Mouse (Mus musculus): ENCODE measurements around the gene Nos3. TPM values are rescaled to one million over a fixed set of nuclear protein-coding genes. Genes with fewer than 3 reads are reported as not detected.

Nos3 gene
- total and polyA plus RNA-seq, 3 experiments: 0.30 to 0.36 (median 0.31) TPM

- in situ Hi-C loops (cut with MboI; ENCODE audit: low pct_ligation_motif_present, low pct_unique_long_range_greater_than_20kb, low sequenced_read_pairs) (no loop called here), dilution Hi-C loops (cut with MboI; ENCODE audit: extremely low pct_ligation_motif_present, extremely low pct_unique_long_range_greater_than_20kb, low sequenced_read_pairs) (no loop called here)
- peaks cover 9% of the 10 kb centered on the region for H3K27me3 ChIP-seq (replicated peaks)
- H3K4me3 ChIP-seq (replicated peaks in 1 of 3; ENCODE audit: low read depth in 2 of 3, low read length in 2 of 3, poor library complexity in 1 of 3): no peak overlapping the region
- no peak overlapping the region for H3K4me2 ChIP-seq (ENCODE audit: insufficient read depth, low read depth, poor library complexity, severe bottlenecking)
- no peak for TF ChIP-seq ETS1 (conservative IDR thresholded peaks at IDR 0.05; ENCODE audit: low read depth, low read length)
- TF ChIP-seq POLR2A (IDR thresholded peaks at IDR 0.05; ENCODE audit: low read depth, low read length): no peak
- no peak for TF ChIP-seq BHLHE40 (IDR thresholded peaks at IDR 0.05; ENCODE audit: low read depth, low read length)
- no peak for TF ChIP-seq E2F4 (IDR thresholded peaks at IDR 0.05; ENCODE audit: insufficient replicate concordance, low read depth, low read length)
- no peak for TF ChIP-seq SMC3 (IDR thresholded peaks at IDR 0.05; ENCODE audit: low read depth, low read length)
- TF ChIP-seq ZNF384 (IDR thresholded peaks at IDR 0.05; ENCODE audit: low read depth, low read length): no peak
- no peak for TF ChIP-seq ELF1 (IDR thresholded peaks at IDR 0.05; ENCODE audit: low read depth, low read length)
- TF ChIP-seq RAD21 (IDR thresholded peaks at IDR 0.05; ENCODE audit: low read depth, low read length): no peak
- TF ChIP-seq TCF12 (IDR thresholded peaks at IDR 0.05; ENCODE audit: low read depth, low read length): no peak
- TF ChIP-seq POLR2AphosphoS2 (IDR thresholded peaks at IDR 0.05; ENCODE audit: low read depth, low read length): no peak
- TF ChIP-seq KAT2A (IDR thresholded peaks at IDR 0.05; ENCODE audit: insufficient replicate concordance, low read length): no peak
- no peaks in the 10 kb centered on the region for H3K9me3 ChIP-seq (replicated peaks; ENCODE audit: low read length)
- no peak overlapping the region for H3K9ac ChIP-seq (ENCODE audit: insufficient read depth, low read depth)
- peaks cover 8 to 22% of the 10 kb centered on the region in 2 experiments for H3K4me1 ChIP-seq (ENCODE audit: control insufficient read depth in 1 of 2, insufficient read depth in 2 of 2)
- H3K79me2 ChIP-seq (replicated peaks; ENCODE audit: control insufficient read depth, extremely low read depth, insufficient read depth, poor library complexity, severe bottlenecking): no peaks in the 10 kb centered on the region
- no peaks in the 10 kb centered on the region for H3K36me3 ChIP-seq (replicated peaks in 1 of 2; ENCODE audit: control insufficient read depth in 1 of 2, insufficient read depth in 1 of 2, low read length in 1 of 2)
- DNase-seq (ENCODE audit: extremely low read depth): no peak
- no peak overlapping the region for H3K27ac ChIP-seq (ENCODE audit: insufficient read depth, low read depth)
Observed at GRCm38 (mm10) chr5:24381486-24381885, 16.9 kb downstream of the Nos3 start.

- Histone ChIP-seq H3K27ac (ENCODE audit: insufficient read depth, low read depth) (no peak overlapping the region), H3K9ac (ENCODE audit: insufficient read depth, low read depth) (no peak overlapping the region), H3K79me2 (replicated peaks; ENCODE audit: control insufficient read depth, extremely low read depth, insufficient read depth, poor library complexity, severe bottlenecking) (no peaks in the 10 kb centered on the region), H3K36me3 (replicated peaks in 1 of 2; ENCODE audit: control insufficient read depth in 1 of 2, insufficient read depth in 1 of 2, low read length in 1 of 2) (no peaks in the 10 kb centered on the region), H3K4me1 (ENCODE audit: control insufficient read depth in 1 of 2, insufficient read depth in 2 of 2) (peaks cover 8 to 22% of the 10 kb centered on the region in 2 experiments), H3K27me3 (replicated peaks) (peaks cover 7% of the 10 kb centered on the region), H3K4me3 (replicated peaks in 1 of 3; ENCODE audit: low read depth in 2 of 3, low read length in 2 of 3, poor library complexity in 1 of 3) (no peak overlapping the region), H3K4me2 (ENCODE audit: insufficient read depth, low read depth, poor library complexity, severe bottlenecking) (no peak overlapping the region), H3K9me3 (replicated peaks; ENCODE audit: low read length) (no peaks in the 10 kb centered on the region)
- in situ Hi-C loops (cut with MboI; ENCODE audit: low pct_ligation_motif_present, low pct_unique_long_range_greater_than_20kb, low sequenced_read_pairs) (no loop called here), dilution Hi-C loops (cut with MboI; ENCODE audit: extremely low pct_ligation_motif_present, extremely low pct_unique_long_range_greater_than_20kb, low sequenced_read_pairs) (no loop called here)
- TF ChIP-seq ZC3H11A (IDR thresholded peaks at IDR 0.05; ENCODE audit: low read depth, low read length): no peak
- TF ChIP-seq USF1 (IDR thresholded peaks at IDR 0.05; ENCODE audit: low read depth, low read length): no peak
- TF ChIP-seq BHLHE40 (IDR thresholded peaks at IDR 0.05; ENCODE audit: low read depth, low read length): no peak
- no peak for TF ChIP-seq MAZ (IDR thresholded peaks at IDR 0.05; ENCODE audit: low read depth, low read length)
- TF ChIP-seq TBP (conservative IDR thresholded peaks at IDR 0.05; ENCODE audit: low read depth, low read length): no peak
- no peak for TF ChIP-seq CHD2 (IDR thresholded peaks at IDR 0.05; ENCODE audit: low read length)
- no peak for TF ChIP-seq ZNF384 (IDR thresholded peaks at IDR 0.05; ENCODE audit: low read depth, low read length)
- TF ChIP-seq ETS1 (conservative IDR thresholded peaks at IDR 0.05; ENCODE audit: low read depth, low read length): no peak
- no peak for TF ChIP-seq MEF2A (IDR thresholded peaks at IDR 0.05; ENCODE audit: borderline replicate concordance, low read depth, low read length)
- no peak for TF ChIP-seq ZKSCAN1 (IDR thresholded peaks at IDR 0.05; ENCODE audit: borderline replicate concordance, low read depth, low read length)
- no peak for TF ChIP-seq SMC3 (IDR thresholded peaks at IDR 0.05; ENCODE audit: low read depth, low read length)
- TF ChIP-seq ELF1 (IDR thresholded peaks at IDR 0.05; ENCODE audit: low read depth, low read length): no peak
- TF ChIP-seq USF2 (conservative IDR thresholded peaks at IDR 0.05; ENCODE audit: low read depth, low read length): no peak
- no peak for DNase-seq (ENCODE audit: extremely low read depth)
Observed at GRCm38 (mm10) chr5:24381988-24382387, 17.4 kb downstream of the Nos3 start.

Measured in CH12.LX (cell line).